Mouse (Mus musculus) cortical plate, adult 2 months (tissue): Measurements from ENCODE around the gene Fam71e2.

Source experiments
- CTCF ChIP-seq: fragments of 200-500 bp; IDR thresholded peaks from 2 replicates; pipeline ENCODE4 v1.5.1; 2011; ENCODE audit warnings: mild to moderate bottlenecking, control low read depth, low read length; ENCODE audit not compliant: insufficient read depth; ENCODE audit errors: extremely low read depth
- POLR2A ChIP-seq: fragments of 200-500 bp; IDR thresholded peaks from 2 replicates; pipeline ENCODE4 v1.6.1; 2011; ENCODE audit warnings: mild to moderate bottlenecking, low read length, control low read depth; ENCODE audit not compliant: insufficient read depth; ENCODE audit errors: extremely low read depth

DNA sequence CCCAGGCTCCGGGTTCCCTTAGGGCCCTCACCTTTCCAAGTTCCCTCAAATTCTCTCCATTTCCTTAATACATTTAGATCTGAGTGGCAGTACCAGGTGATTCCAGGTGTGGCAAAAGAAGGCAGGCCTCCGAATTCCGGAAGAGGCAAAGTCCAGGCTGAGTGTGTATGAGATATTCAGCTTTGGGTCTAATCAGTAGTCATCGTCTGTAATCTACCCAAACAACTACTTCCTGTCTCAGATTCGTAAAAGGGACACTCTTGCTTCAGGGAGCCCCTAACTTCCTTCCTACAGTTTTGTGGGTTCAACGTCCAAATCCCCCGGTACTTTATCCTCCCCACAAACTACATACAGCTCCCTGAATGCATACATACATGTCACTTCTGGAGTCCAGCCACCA, 45.9 kb downstream of the Fam71e2 start, which contains the start of gene Tmem150b:
- TF ChIP-seq CTCF = no peak
- TF ChIP-seq POLR2A = no peak
